Mouse (Mus musculus): ENCODE data around the gene Mettl23.

GRCm38 (mm10) chr11:116843261-116844233, at the start of gene Mettl23, which contains the start of gene Jmjd6:
- no peak for TF ChIP-seq CTCF (IDR thresholded peaks at IDR 0.05; ENCODE audit: borderline replicate concordance, insufficient read depth, low read length)
- TF ChIP-seq POLR2A (IDR thresholded peaks at IDR 0.05; ENCODE audit: low read depth, low read length) = peak; percentile 53; the same call in 1 of the 2 replicates
